Mouse (Mus musculus) kidney, embryonic 16.5 days (tissue): ENCODE results near the gene Zdhhc18. TPM values are rescaled to one million over a fixed set of nuclear protein-coding genes. Genes with fewer than 3 reads are reported as not detected.

ENCODE experiments used
- ATAC-seq: fragments of 200-750 bp; cut with Nextera tagmentation; 2 replicates; pipeline ENCODE4 v1.8.0; 2017; ENCODE audit warnings: moderate TSS enrichment; ENCODE audit not compliant: low FRiP score, low TSS enrichment
- H3K27ac ChIP-seq: fragments of 300-500 bp; sonication (generic); 2 replicates; pipeline ENCODE4 v1.5.1; 2014; ENCODE audit warnings: low read length
- H3K27me3 ChIP-seq: fragments of 300-500 bp; sonication (generic); 2 replicates; pipeline ENCODE4 v1.6.1; 2014; ENCODE audit warnings: low read length, control low read depth, mixed read lengths; ENCODE audit not compliant: insufficient read depth
- H3K36me3 ChIP-seq: fragments of 300-500 bp; sonication (generic); 2 replicates; pipeline ENCODE4 v1.6.1; 2014; ENCODE audit warnings: low read length, control low read depth, mixed read lengths; ENCODE audit not compliant: insufficient read depth
- H3K4me1 ChIP-seq: fragments of 300-500 bp; sonication (generic); 2 replicates; pipeline ENCODE4 v1.6.1; 2014; ENCODE audit warnings: low read length, control low read depth, mixed read lengths; ENCODE audit not compliant: insufficient read depth
- H3K4me2 ChIP-seq: fragments of 300-500 bp; sonication (generic); replicated peaks from 2 replicates; pipeline ENCODE4 v1.6.1; 2014; ENCODE audit warnings: low read depth, low read length
- H3K4me3 ChIP-seq: fragments of 300-500 bp; sonication (generic); 2 replicates; pipeline ENCODE4 v1.5.1; 2014; ENCODE audit warnings: mild to moderate bottlenecking, low read length
- H3K9ac ChIP-seq: fragments of 300-500 bp; sonication (generic); replicated peaks from 2 replicates; pipeline ENCODE4 v1.6.1; 2014; ENCODE audit warnings: low read length
- H3K9me3 ChIP-seq: fragments of 300-500 bp; sonication (generic); 2 replicates; pipeline ENCODE4 v1.6.1; 2016; ENCODE audit warnings: low read length, control low read depth
- WGBS: fragments of 180-500 bp; shearing (Covaris S2); extraction: QIAGEN DNeasy Blood & Tissue Kit; methylation state at CpG from one replicate; pipeline ENCODE4 v1.1.7; 2014; 5-methylcytosine and 5-hydroxymethylcytosine counted together
- polyA plus RNA-seq: library from polyadenylated mRNA; unstranded; fragments of >200 nt; fragmentation: Nextera tagmentation; extraction: Ambion mirVana; gene quantifications from 2 replicates; pipeline ENCODE4 v1.2.1, GENCODE M21; 2015

The Zdhhc18 gene
- polyA plus RNA-seq, 1 experiment from 2014 or later = 4.4 TPM

GRCm38 (mm10) chr4:133600306-133600705 lies 49.6 kb downstream of the Zdhhc18 start:
- Histone ChIP-seq H3K27ac (0 out of 2 replicates have a peak overlapping the region, but pooled peaks have one; percentile 8), H3K9ac (peak overlapping the region; percentile 54; the same call in 1 of the 2 replicates), H3K27me3 (peaks cover 23% of the 10 kb centered on the region), H3K9me3 (no peaks in the 10 kb centered on the region), H3K36me3 (peaks cover 4% of the 10 kb centered on the region), H3K4me2 (peak overlapping the region; percentile 92), H3K4me3 (peak overlapping the region; percentile 67), H3K4me1 (peaks cover 28% of the 10 kb centered on the region)
- WGBS = 9% methylated on average over 9 of the region's 9 CpGs
- ATAC-seq = no peak

- peak overlapping the region; percentile 67 for H3K9ac ChIP-seq
- H3K27me3 ChIP-seq = peaks cover 23% of the 10 kb centered on the region
- peak overlapping the region; percentile 66; the same call in 1 of the 2 replicates for H3K27ac ChIP-seq
- peak overlapping the region; percentile 92 for H3K4me2 ChIP-seq
- under 1% methylated on average over 49 of the region's 50 CpGs for WGBS
- peak overlapping the region; percentile 67 for H3K4me3 ChIP-seq
- peaks cover 3% of the 10 kb centered on the region for H3K36me3 ChIP-seq
- ATAC-seq = peak; percentile 97
- peaks cover 28% of the 10 kb centered on the region for H3K4me1 ChIP-seq
- no peaks in the 10 kb centered on the region for H3K9me3 ChIP-seq
These were observed 50.3 kb downstream of the Zdhhc18 start for GRCm38 (mm10) chr4:133599571-133600073.

GRCm38 (mm10) chr4:133599116-133599515 lies 50.8 kb downstream of the Zdhhc18 start:
- Histone ChIP-seq H3K4me1 (peaks cover 28% of the 10 kb centered on the region), H3K27me3 (peaks cover 23% of the 10 kb centered on the region), H3K4me2 (peak overlapping the region; percentile 92), H3K36me3 (peaks cover 2% of the 10 kb centered on the region), H3K9ac (peak overlapping the region; percentile 67), H3K27ac (peak overlapping the region; percentile 66), H3K9me3 (no peaks in the 10 kb centered on the region), H3K4me3 (peak overlapping the region; percentile 67)
- 19% methylated on average over 7 of the region's 7 CpGs for WGBS
- no peak for ATAC-seq

- no peak overlapping the region for H3K9ac ChIP-seq
- WGBS = 25% methylated on average over 4 of the region's 4 CpGs
- H3K36me3 ChIP-seq = no peaks in the 10 kb centered on the region; the same call in 1 of the 2 replicates
- H3K27me3 ChIP-seq = peaks cover 23% of the 10 kb centered on the region
- H3K4me3 ChIP-seq = no peak overlapping the region
- H3K4me2 ChIP-seq = peak overlapping the region; percentile 92; the same call in 1 of the 2 replicates
- H3K27ac ChIP-seq = peak overlapping the region; percentile 66
- H3K4me1 ChIP-seq = peaks cover 28% of the 10 kb centered on the region
- H3K9me3 ChIP-seq = no peaks in the 10 kb centered on the region
- ATAC-seq = no peak
These were observed 51.3 kb downstream of the Zdhhc18 start for GRCm38 (mm10) chr4:133598616-133599015.

GRCm38 (mm10) chr4:133596084-133596483 lies 53.9 kb downstream of the Zdhhc18 start:
- 81% methylated on average over 6 of the region's 6 CpGs for WGBS

GRCm38 (mm10) chr4:133595538-133595937 lies 54.4 kb downstream of the Zdhhc18 start:
- H3K27me3 ChIP-seq = peaks cover 10% of the 10 kb centered on the region
- H3K4me2 ChIP-seq = no peak overlapping the region
- peaks cover 11% of the 10 kb centered on the region for H3K36me3 ChIP-seq
- peaks cover 22% of the 10 kb centered on the region for H3K4me1 ChIP-seq
- no peak overlapping the region for H3K9ac ChIP-seq
- H3K27ac ChIP-seq = no peak overlapping the region
- 69% methylated on average over 7 of the region's 7 CpGs for WGBS
- ATAC-seq = no peak
- H3K4me3 ChIP-seq = no peak overlapping the region
- no peaks in the 10 kb centered on the region for H3K9me3 ChIP-seq

More at GRCm38 (mm10) chr4:133596084-133596483, 53.9 kb downstream of the Zdhhc18 start:
- H3K27me3 ChIP-seq = peaks cover 10% of the 10 kb centered on the region
- H3K9ac ChIP-seq = no peak overlapping the region
- peaks cover 22% of the 10 kb centered on the region for H3K4me1 ChIP-seq
- H3K9me3 ChIP-seq = no peaks in the 10 kb centered on the region
- no peak overlapping the region for H3K27ac ChIP-seq
- no peak overlapping the region for H3K4me2 ChIP-seq
- peaks cover 7% of the 10 kb centered on the region for H3K36me3 ChIP-seq
- ATAC-seq = no peak
- no peak overlapping the region for H3K4me3 ChIP-seq

GRCm38 (mm10) chr4:133592570-133592969 lies 57.4 kb downstream of the Zdhhc18 start:
- Histone ChIP-seq H3K9ac (no peak overlapping the region), H3K27me3 (no peaks in the 10 kb centered on the region), H3K4me3 (no peak overlapping the region), H3K9me3 (no peaks in the 10 kb centered on the region), H3K4me1 (0 out of 2 replicates have a peak, but pooled peaks cover 3% of the 10 kb centered on the region), H3K4me2 (no peak overlapping the region), H3K27ac (no peak overlapping the region), H3K36me3 (peaks cover 36% of the 10 kb centered on the region)
- peak; percentile 65 for ATAC-seq
- WGBS = 30% methylated on average over 7 of the region's 7 CpGs

- H3K4me1 ChIP-seq = peaks cover 12% of the 10 kb centered on the region
- WGBS = 1% methylated on average over 64 of the region's 65 CpGs
- peak; percentile 91 for ATAC-seq
- H3K36me3 ChIP-seq = peaks cover 45% of the 10 kb centered on the region
- H3K9me3 ChIP-seq = no peaks in the 10 kb centered on the region
- H3K4me2 ChIP-seq = peak within 1 kb of the TSS; percentile 99
- H3K4me3 ChIP-seq = peak within 1 kb of the TSS; percentile 99
- peak within 1 kb of the TSS; percentile 76 for H3K9ac ChIP-seq
- H3K27ac ChIP-seq = peak within 1 kb of the TSS; percentile 69
- no peaks in the 10 kb centered on the region for H3K27me3 ChIP-seq
These were observed 65.6 kb downstream of the Zdhhc18 start, which contains the start of gene Gpn2 for GRCm38 (mm10) chr4:133584059-133584951. Gpn2 (plus strand) TSS chr4:133584362.

- 65% methylated on average over 6 of the region's 6 CpGs for WGBS
- peak overlapping the region; percentile 99 for H3K4me3 ChIP-seq
- no peaks in the 10 kb centered on the region for H3K27me3 ChIP-seq
- H3K4me2 ChIP-seq = peak overlapping the region; percentile 99
- peak overlapping the region; percentile 76 for H3K9ac ChIP-seq
- peak overlapping the region; percentile 69 for H3K27ac ChIP-seq
- peaks cover 12% of the 10 kb centered on the region for H3K4me1 ChIP-seq
- ATAC-seq = peak; percentile 21
- H3K9me3 ChIP-seq = no peaks in the 10 kb centered on the region
- H3K36me3 ChIP-seq = peaks cover 46% of the 10 kb centered on the region
These were observed 66.3 kb downstream of the Zdhhc18 start for GRCm38 (mm10) chr4:133583690-133584058.
